Mouse (Mus musculus): ENCODE data around the gene Ffar2.

DNA sequence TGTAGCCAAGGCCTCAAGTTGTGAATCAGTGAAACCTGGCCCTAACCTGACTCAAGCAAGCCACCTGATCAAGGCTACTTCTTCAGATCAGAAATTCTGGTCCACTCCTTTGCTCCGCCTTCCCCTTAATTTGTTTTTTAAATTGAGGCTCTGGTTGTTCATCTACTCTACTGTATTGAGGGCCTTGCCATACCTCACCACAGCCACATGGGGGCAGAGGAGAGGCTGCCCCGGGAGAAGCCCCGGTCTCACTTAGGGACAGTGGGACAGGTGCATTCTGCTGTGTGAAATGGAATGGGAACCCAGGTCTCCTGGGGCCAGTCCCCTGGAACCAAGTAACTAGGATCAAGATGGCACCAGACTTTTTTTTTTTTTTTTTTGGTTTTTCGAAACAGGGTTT lies 41.8 kb downstream of the Ffar2 start:
- TF ChIP-seq CTCF (IDR thresholded peaks at IDR 0.05; ENCODE audit: insufficient read depth, low read depth, low read length) = 0 out of 2 replicates have a peak, but pooled peaks have one; percentile 33
- no peak for TF ChIP-seq POLR2A (IDR thresholded peaks at IDR 0.05; ENCODE audit: insufficient read depth, low read depth, low read length)
